Mouse (Mus musculus): ENCODE data around the gene Rhod. TPM values are rescaled to one million over a fixed set of nuclear protein-coding genes. Genes with fewer than 3 reads are reported as not detected.
"Not testable (repeated sequence)": the region's sequence is repeated elsewhere in the genome, so short reads cannot be mapped to it uniquely, and the experiment has no call there.

The Rhod gene
- polyA plus RNA-seq, 1 experiment from 2014 or later: 37.9 TPM

DNA sequence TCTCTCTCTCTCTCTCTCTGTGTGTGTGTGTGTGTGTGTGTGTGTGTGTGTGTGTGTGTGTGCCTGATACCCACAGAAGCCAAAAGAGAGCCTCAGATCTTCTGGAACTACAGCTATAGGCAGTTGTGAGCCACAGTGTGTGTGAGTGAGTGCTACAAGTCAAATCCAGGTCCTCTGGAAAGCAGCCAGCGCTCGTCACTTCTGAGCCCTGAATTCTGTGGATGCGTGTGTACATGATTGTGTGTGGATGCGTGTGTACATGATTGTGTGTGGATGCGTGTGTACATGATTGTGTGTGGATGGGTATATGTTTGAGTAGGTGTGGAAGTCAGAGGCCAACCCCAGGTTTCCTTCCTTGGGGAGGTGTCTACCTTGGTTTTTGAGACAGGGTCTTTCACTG lies 34.3 kb upstream of the Rhod start:
- ATAC-seq (ENCODE audit: borderline replicate concordance, extremely low read depth, low FRiP score, low TSS enrichment): no peak
- no peaks in the 10 kb centered on the region for H3K36me3 ChIP-seq
- H3K27me3 ChIP-seq: peaks cover 28% of the 10 kb centered on the region
- no peak overlapping the region for H3K27ac ChIP-seq
- no peak overlapping the region for H3K4me3 ChIP-seq
- H3K4me2 ChIP-seq: no peak overlapping the region
- H3K9me3 ChIP-seq: no peaks in the 10 kb centered on the region
- peaks cover 18% of the 10 kb centered on the region for H3K4me1 ChIP-seq
- H3K9ac ChIP-seq: no peak overlapping the region
- WGBS: 74% methylated on average over 5 of the region's 5 CpGs

DNA sequence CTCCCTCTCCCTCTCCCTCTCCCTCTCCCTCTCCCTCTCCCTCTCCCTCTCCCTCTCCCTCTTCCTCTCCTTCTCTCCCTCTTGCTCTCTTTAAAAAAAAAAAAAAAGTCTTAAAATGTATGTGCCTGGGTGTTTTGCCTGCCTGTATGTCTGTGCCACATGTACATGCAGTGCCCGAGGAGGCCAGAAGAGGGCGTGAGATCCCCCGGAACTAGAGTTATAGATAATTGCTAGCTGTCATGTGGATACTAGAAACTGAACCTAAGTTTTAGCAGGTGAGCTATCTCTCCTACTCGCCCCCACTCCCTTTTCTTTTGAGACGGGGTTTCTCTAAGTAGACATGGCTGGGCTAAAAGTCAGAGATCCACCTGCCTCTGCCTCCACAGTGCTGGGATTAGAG lies 29.1 kb upstream of the Rhod start:
- 30% methylated on average over 5 of the region's 5 CpGs for WGBS
- no peak for ATAC-seq (ENCODE audit: borderline replicate concordance, extremely low read depth, low FRiP score, low TSS enrichment)
- no peak overlapping the region for H3K27ac ChIP-seq
- H3K4me1 ChIP-seq: no peaks in the 10 kb centered on the region
- H3K9me3 ChIP-seq: no peaks in the 10 kb centered on the region
- H3K27me3 ChIP-seq: no peaks in the 10 kb centered on the region
- H3K4me2 ChIP-seq: no peak overlapping the region
- H3K4me3 ChIP-seq: no peak overlapping the region
- H3K9ac ChIP-seq: no peak overlapping the region
- H3K36me3 ChIP-seq: no peaks in the 10 kb centered on the region

- no peaks in the 10 kb centered on the region for H3K36me3 ChIP-seq
- ATAC-seq (ENCODE audit: borderline replicate concordance, extremely low read depth, low FRiP score, low TSS enrichment): no peak
- no peaks in the 10 kb centered on the region for H3K9me3 ChIP-seq
- no peak overlapping the region for H3K4me2 ChIP-seq
- no peak overlapping the region for H3K4me3 ChIP-seq
- no peaks in the 10 kb centered on the region for H3K4me1 ChIP-seq
- H3K27me3 ChIP-seq: no peaks in the 10 kb centered on the region
- H3K27ac ChIP-seq: no peak overlapping the region
- WGBS: 70% methylated on average over 4 of the region's 4 CpGs
- H3K9ac ChIP-seq: no peak overlapping the region
Measured at GRCm38 (mm10) chr19:4464666-4465065, 25.4 kb upstream of the Rhod start.

GRCm38 (mm10) chr19:4461981-4462380 lies 22.7 kb upstream of the Rhod start:
- H3K9ac ChIP-seq: no peak overlapping the region
- 77% methylated on average over 8 of the region's 8 CpGs for WGBS
- no peaks in the 10 kb centered on the region for H3K4me1 ChIP-seq
- H3K9me3 ChIP-seq: no peaks in the 10 kb centered on the region
- H3K27me3 ChIP-seq: no peaks in the 10 kb centered on the region
- H3K4me2 ChIP-seq: no peak overlapping the region
- H3K27ac ChIP-seq: no peak overlapping the region
- no peak for ATAC-seq (ENCODE audit: borderline replicate concordance, extremely low read depth, low FRiP score, low TSS enrichment)
- H3K36me3 ChIP-seq: no peaks in the 10 kb centered on the region
- no peak overlapping the region for H3K4me3 ChIP-seq

DNA sequence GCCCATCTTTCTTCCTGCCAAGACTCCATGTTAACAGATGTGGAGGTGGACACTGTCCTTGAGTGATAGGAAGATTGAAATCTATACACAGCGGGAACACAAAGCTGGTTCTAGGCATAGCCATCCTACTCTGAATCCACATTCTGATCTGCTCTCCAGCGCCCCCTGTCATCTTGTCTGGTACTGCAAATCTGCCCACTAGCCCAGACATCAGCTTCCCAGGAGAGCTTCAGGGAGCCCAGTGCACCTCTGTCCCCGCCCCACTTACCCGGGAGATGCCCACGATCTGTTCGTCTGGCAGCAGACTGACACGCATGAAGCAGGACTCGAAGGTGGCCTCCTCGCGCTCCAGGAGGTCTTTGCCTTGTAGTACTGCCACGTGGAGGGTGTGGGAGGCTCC lies 17.0 kb upstream of the Rhod start:
- WGBS: 12% methylated on average over 11 of the region's 11 CpGs
- H3K4me2 ChIP-seq: no peak overlapping the region
- no peak for ATAC-seq (ENCODE audit: borderline replicate concordance, extremely low read depth, low FRiP score, low TSS enrichment)

GRCm38 (mm10) chr19:4455071-4455800 lies 16.0 kb upstream of the Rhod start:
- Histone ChIP-seq H3K27ac (no peak overlapping the region), H3K9ac (no peak overlapping the region), H3K4me1 (0 out of 2 replicates have a peak, but pooled peaks cover 6% of the 10 kb centered on the region), H3K36me3 (no peaks in the 10 kb centered on the region), H3K4me3 (no peak overlapping the region), H3K4me2 (no peak overlapping the region), H3K27me3 (no peaks in the 10 kb centered on the region), H3K9me3 (no peaks in the 10 kb centered on the region)
- WGBS: 68% methylated on average over 15 of the region's 15 CpGs
- no peak for ATAC-seq (ENCODE audit: borderline replicate concordance, extremely low read depth, low FRiP score, low TSS enrichment)

More for the DNA sequence above, 17.0 kb upstream of the Rhod start:
- H3K27me3 ChIP-seq: no peaks in the 10 kb centered on the region
- 0 out of 2 replicates have a peak, but pooled peaks cover 6% of the 10 kb centered on the region for H3K4me1 ChIP-seq
- no peak overlapping the region for H3K27ac ChIP-seq
- no peak overlapping the region for H3K9ac ChIP-seq
- no peak overlapping the region for H3K4me3 ChIP-seq
- no peaks in the 10 kb centered on the region for H3K9me3 ChIP-seq
- H3K36me3 ChIP-seq: no peaks in the 10 kb centered on the region

GRCm38 (mm10) chr19:4454040-4454439 lies 14.8 kb upstream of the Rhod start:
- not testable (repeated sequence) for H3K27ac ChIP-seq; H3K27me3 ChIP-seq; H3K9me3 ChIP-seq; H3K4me1 ChIP-seq; H3K9ac ChIP-seq; H3K4me2 ChIP-seq; ATAC-seq (ENCODE audit: borderline replicate concordance, extremely low read depth, low FRiP score, low TSS enrichment); H3K36me3 ChIP-seq; H3K4me3 ChIP-seq
- 20% methylated on average over 1 of the region's 1 CpGs for WGBS

GRCm38 (mm10) chr19:4452525-4452924 lies 13.3 kb upstream of the Rhod start:
- Histone ChIP-seq H3K9me3 (no peaks in the 10 kb centered on the region), H3K9ac (no peak overlapping the region), H3K4me3 (no peak overlapping the region), H3K4me1 (0 out of 2 replicates have a peak, but pooled peaks cover 6% of the 10 kb centered on the region), H3K27me3 (no peaks in the 10 kb centered on the region), H3K4me2 (no peak overlapping the region), H3K27ac (no peak overlapping the region), H3K36me3 (no peaks in the 10 kb centered on the region)
- WGBS: 39% methylated on average over 4 of the region's 4 CpGs
- no peak for ATAC-seq (ENCODE audit: borderline replicate concordance, extremely low read depth, low FRiP score, low TSS enrichment)

GRCm38 (mm10) chr19:4451965-4452364 lies 12.7 kb upstream of the Rhod start:
- H3K9ac ChIP-seq: no peak overlapping the region
- no peaks in the 10 kb centered on the region for H3K9me3 ChIP-seq
- no peak for ATAC-seq (ENCODE audit: borderline replicate concordance, extremely low read depth, low FRiP score, low TSS enrichment)
- WGBS: 33% methylated on average over 5 of the region's 5 CpGs
- no peak overlapping the region for H3K4me3 ChIP-seq
- H3K4me1 ChIP-seq: 0 out of 2 replicates have a peak, but pooled peaks cover 6% of the 10 kb centered on the region
- H3K27ac ChIP-seq: no peak overlapping the region
- no peaks in the 10 kb centered on the region for H3K27me3 ChIP-seq
- no peaks in the 10 kb centered on the region for H3K36me3 ChIP-seq
- no peak overlapping the region for H3K4me2 ChIP-seq

DNA sequence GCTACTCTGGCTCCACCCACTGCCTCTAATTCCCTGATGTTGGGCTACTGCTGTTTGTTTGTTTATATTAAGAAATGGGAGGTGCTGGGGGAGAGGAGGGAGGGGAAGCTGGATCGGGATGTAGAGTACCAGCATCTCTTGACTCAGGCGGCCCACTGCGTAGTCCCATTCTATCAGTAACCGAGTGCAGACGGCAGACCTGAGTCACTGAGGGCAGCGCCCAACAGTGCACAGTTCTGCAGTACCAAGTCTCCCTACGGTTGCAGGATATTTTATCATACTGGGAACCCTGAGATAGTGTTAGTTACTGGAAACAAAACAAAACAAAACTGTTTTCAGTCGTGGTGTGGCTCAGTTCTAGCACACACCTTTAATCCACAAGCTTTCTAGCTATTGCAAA lies 11.9 kb upstream of the Rhod start:
- Histone ChIP-seq H3K4me3 (no peak overlapping the region), H3K4me1 (no peaks in the 10 kb centered on the region), H3K9ac (no peak overlapping the region), H3K27me3 (no peaks in the 10 kb centered on the region), H3K4me2 (no peak overlapping the region), H3K36me3 (no peaks in the 10 kb centered on the region), H3K27ac (no peak overlapping the region), H3K9me3 (no peaks in the 10 kb centered on the region)
- 51% methylated on average over 8 of the region's 8 CpGs for WGBS
- ATAC-seq (ENCODE audit: borderline replicate concordance, extremely low read depth, low FRiP score, low TSS enrichment): no peak

DNA sequence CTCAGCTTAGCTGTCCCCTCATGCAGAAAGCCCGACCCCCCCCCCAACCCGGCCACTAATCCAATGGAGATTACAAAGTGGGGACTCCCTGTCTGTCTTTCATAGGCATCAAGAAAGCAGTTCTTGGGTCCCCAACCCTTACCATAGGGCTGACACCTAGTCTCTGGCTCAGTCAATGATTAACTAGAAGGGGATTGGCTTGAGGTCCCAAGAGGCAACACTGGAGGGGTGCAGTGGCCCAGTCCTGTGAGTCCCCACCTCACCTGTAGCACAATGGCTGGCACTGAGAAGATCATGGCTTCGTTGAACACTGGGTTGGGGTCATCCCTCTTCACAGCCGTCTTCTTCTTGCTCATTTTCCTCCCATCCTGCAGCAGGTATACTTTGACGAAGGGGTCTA lies 11.4 kb upstream of the Rhod start:
- H3K4me1 ChIP-seq: no peaks in the 10 kb centered on the region
- H3K4me2 ChIP-seq: no peak overlapping the region
- H3K36me3 ChIP-seq: no peaks in the 10 kb centered on the region
- no peaks in the 10 kb centered on the region for H3K27me3 ChIP-seq
- no peak overlapping the region for H3K9ac ChIP-seq
- H3K27ac ChIP-seq: no peak overlapping the region
- H3K4me3 ChIP-seq: no peak overlapping the region
- 60% methylated on average over 5 of the region's 5 CpGs for WGBS
- no peak for ATAC-seq (ENCODE audit: borderline replicate concordance, extremely low read depth, low FRiP score, low TSS enrichment)
- H3K9me3 ChIP-seq: no peaks in the 10 kb centered on the region

- no peak overlapping the region for H3K27ac ChIP-seq
- WGBS: 95% methylated on average over 9 of the region's 9 CpGs
- no peak for ATAC-seq (ENCODE audit: borderline replicate concordance, extremely low read depth, low FRiP score, low TSS enrichment)
Measured at GRCm38 (mm10) chr19:4449230-4449629, 10.0 kb upstream of the Rhod start.

DNA sequence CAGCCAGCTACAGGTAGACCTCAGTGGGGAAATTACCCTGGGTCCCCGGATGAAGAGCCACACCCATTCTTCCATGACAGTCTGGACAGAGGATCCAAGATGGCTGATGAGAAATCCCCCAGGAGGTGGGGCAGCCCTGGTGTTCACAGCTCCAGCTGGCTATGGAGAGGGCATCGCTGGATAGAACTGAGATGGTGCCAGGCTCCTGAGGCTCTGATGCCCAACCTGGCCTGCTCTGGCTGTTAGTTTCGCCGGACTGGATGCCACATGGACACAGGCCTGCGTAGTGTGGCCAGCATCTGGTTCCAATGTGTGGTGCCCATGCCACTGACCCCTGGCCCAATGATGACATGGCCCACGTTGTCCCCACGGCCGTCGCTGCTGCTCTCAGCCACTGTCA lies 8.2 kb upstream of the Rhod start:
- Histone ChIP-seq H3K9me3 (no peaks in the 10 kb centered on the region), H3K9ac (no peak overlapping the region), H3K27me3 (no peaks in the 10 kb centered on the region), H3K27ac (no peak overlapping the region), H3K4me3 (no peak overlapping the region), H3K4me2 (no peak overlapping the region), H3K4me1 (no peaks in the 10 kb centered on the region), H3K36me3 (no peaks in the 10 kb centered on the region)
- WGBS: 84% methylated on average over 9 of the region's 9 CpGs
- ATAC-seq (ENCODE audit: borderline replicate concordance, extremely low read depth, low FRiP score, low TSS enrichment): no peak

More at GRCm38 (mm10) chr19:4449230-4449629, 10.0 kb upstream of the Rhod start:
- no peak overlapping the region for H3K9ac ChIP-seq
- H3K27me3 ChIP-seq: no peaks in the 10 kb centered on the region
- no peaks in the 10 kb centered on the region for H3K9me3 ChIP-seq
- H3K36me3 ChIP-seq: no peaks in the 10 kb centered on the region
- no peaks in the 10 kb centered on the region for H3K4me1 ChIP-seq
- H3K4me3 ChIP-seq: no peak overlapping the region
- H3K4me2 ChIP-seq: no peak overlapping the region

Data from lung, embryonic 15.5 days (tissue).